Mouse (Mus musculus): ENCODE results near the gene Mink1.

Gene Mink1

DNA sequence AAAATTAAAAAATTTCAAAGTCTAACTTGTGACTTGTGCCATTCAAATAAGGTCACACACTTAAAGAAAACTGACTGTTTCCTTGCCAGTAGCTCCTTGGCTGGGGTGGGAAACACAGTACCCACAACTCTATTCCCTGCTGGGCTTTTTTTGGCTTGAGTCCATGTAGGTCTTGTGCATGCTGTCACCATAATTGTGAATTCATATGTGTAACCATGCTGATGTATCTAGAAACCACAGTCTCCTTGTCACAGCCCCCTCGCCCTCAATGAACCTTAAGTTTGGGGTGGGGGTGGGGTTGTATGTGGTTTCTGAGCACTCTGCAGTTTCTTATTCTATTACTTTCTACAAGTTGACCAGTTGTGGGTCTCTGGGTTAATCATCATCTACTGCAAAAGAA lies 29.1 kb downstream of the Mink1 start:
- no peak for DNase-seq (ENCODE audit: low spot score in 2 of 2)

DNA sequence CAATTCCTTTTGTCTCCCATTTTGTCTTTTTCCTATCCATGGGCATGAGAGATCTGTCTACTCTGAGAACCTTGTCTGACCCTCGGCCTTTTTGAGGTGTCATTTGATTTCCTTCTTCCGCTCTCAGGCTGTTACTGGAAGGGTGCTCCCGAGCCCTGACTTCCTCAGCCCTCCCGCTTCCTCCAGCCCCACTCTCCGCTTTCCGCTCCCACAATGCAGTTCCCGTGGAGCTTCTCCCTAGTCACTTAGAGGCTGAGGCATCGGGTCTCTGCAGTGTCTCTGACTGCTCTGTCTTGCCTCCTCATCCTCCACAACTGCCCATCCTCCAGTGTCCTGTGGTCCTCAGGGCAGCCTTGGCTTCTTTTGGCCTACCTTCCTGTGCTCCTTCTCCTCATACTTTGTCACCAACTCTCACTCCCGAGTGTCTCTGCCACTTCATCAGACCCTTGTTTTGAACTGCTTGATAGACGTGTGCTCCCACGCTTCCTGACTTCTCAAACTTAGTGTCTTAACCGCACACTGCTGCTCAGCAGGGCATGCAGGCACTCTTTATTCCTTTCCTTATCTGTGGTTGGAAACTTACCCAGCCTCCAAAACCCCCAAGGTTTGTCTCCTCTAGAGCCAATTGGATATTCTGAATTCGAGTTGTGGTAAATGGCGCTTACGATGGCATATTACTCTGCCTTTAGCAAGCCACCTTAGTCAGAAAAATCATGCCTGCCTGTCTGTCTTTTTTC lies 31.7 kb downstream of the Mink1 start:
- DNase-seq (ENCODE audit: low spot score in 2 of 2), result no peak

DNA sequence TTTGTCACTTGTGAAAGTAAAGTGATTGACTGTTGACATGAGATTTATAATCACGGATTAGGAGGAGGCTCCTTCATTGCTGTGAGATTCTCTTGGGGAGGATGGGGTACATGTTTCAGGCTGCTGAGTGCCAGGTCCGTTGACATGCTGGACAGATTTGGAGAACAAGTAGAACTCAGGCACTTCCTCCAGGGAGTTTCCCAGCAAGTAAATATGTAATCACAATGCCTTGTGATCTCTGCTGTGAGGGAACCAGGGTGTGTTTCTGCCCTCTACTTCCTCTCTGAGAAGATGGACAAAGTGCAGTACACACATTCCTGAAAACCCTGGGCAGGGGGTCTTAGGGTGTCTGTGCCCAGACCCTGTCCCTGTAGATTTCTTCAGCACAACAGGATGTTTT lies 33.0 kb downstream of the Mink1 start:
- DNase-seq (ENCODE audit: low spot score in 2 of 2), result no peak

DNA sequence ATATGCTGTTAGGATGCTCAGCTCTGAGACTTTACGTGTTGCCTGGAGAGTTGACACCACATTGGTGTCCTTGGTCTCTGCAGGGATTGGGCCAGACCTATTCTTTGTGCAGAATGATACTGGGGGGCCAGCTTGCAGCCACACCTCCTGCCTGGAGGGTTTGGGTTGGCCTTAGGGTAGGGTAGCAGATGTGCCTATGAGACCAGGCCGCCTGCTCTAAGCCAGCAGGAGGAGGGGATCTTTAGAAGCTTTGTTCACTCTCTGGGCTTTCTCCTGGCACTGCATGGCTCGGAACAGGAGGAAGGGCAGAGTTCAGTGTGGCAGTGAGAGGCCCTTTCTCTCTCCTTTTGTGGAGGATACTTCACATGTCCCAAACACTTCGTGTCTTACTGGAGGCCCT lies 33.4 kb downstream of the Mink1 start:
- no peak for DNase-seq (ENCODE audit: low spot score in 2 of 2)

DNA sequence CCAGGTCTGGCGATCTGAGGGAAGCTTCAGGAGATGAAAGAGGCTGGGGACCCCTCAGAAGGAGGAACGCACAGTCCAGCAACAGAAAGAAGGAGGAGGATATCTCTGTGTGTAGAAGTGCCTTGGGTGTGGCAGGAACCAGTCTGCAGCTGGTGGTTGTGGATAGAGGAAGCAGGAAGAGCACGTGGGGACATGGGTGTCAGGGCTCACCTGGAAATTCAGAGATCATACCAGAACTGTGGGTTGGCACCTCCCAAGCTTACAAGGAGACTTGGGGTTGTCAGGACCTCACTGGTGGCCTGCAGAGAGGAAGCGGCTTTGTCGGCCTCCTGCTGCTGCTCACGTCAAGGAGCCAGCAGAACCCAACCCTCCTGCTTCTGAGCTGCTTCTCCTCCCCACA lies 34.6 kb downstream of the Mink1 start:
- no peak for DNase-seq (ENCODE audit: low spot score in 2 of 2)

DNA sequence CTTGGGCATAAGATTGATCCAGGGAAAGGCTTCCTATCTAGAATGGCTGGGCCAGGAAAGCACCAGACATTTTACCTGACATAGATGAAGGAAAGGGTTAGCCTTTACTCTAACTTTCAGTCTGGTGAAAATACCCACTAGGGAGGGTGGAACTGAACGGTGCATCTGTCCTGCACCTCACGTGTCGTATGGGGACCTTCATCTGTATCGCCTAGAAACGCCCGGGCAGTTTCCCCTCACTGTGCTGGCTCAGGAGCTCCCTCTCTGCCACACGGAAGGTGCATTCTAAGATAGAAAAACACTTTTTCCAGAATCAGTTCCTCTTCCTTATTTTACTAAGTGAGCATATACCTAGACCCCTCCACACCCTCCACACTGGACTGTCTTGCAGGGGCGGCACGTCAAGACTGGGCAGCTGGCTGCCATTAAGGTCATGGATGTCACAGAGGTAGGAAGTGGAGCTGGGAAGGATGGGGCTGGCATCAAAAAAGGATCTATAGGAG lies 35.8 kb downstream of the Mink1 start:
- no peak for DNase-seq (ENCODE audit: low spot score in 2 of 2)

DNA sequence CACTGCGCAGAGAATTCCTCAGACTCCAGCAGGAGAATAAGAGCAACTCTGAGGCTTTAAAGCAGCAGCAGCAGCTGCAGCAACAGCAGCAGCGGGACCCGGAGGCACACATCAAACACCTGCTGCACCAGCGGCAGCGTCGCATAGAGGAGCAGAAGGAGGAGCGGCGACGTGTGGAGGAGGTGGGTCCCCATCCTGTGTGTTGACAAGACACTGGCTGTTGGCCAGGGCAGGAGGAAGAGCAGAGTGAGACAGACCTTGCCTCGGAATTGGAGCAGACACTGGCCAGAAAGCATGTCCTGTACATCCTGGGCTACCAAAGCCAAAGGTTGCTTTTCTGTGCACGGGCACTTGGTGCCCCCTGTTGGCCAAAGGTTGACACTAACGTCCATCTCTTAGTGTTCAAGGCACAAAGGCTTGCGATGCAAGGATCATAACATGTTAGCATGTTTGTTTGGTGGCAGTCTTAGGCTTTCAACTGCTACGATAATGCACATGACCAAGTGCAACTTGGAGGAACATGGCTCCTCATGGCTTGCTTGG lies 42.4 kb downstream of the Mink1 start:
- peak; percentile 43 to 84 for DNase-seq (ENCODE audit: low spot score in 2 of 2)

DNA sequence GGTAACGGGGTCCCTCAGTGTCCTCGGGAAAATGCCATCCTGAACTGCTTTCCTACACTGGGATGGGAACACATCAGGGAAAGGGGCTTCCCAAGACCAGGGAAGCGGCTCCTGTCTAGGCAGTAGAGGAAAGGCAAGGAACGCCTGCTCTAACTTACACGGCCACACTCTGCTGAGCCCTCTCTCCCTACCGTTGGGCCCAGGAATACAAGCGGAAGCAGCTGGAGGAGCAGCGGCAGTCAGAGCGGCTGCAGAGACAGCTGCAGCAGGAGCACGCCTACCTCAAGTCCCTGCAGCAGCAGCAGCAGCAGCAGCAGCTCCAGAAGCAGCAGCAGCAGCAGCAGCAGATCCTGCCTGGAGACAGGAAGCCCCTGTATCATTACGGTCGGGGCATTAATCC lies 44.0 kb downstream of the Mink1 start:
- DNase-seq (ENCODE audit: low spot score in 2 of 2), result no peak

DNA sequence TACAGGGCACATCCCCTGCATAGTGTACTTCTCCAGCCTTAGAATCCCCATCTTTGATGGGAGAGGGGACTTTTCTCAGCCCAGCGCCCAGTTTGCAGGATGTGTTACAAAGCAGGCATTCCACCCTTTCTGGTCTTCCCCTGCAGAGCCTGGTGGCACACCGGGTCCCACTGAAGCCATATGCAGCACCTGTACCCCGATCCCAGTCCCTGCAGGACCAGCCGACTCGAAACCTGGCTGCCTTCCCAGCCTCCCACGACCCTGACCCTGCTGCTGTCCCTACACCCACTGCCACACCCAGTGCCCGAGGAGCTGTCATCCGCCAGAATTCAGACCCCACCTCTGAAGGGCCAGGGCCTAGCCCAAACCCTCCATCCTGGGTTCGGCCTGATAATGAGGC lies 44.9 kb downstream of the Mink1 start:
- no peak for DNase-seq (ENCODE audit: low spot score in 2 of 2)

DNA sequence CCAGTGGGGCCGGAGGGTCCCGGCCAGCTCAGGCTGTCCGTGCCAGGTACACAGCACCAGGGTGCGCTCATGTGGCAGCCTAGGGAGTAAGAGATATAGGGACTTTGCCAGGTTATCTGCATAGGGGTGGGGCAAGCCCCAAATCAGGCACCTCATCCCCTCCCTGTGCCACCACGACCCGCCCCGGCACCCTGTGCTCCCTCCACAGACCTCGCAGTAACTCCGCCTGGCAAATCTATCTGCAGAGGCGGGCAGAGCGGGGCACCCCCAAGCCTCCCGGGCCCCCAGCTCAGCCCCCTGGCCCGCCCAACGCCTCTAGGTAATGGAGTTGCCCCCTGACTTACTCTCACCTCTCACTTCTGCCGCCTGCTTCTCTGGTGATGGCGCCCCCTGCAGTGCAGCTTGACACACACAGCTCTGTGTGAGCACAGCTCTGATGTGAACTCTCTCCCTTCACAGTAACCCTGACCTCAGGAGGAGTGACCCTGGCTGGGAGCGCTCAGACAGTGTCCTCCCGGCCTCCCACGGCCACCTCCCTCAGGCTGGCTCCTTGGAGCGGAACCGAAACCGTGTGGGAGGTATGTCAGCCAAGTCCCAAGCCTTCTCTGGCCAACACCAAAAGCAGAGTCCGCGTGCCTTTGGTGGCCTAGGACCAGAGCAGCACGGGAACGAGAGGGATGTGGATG lies 45.8 kb downstream of the Mink1 start:
- DNase-seq (ENCODE audit: low spot score in 2 of 2), result no peak

DNA sequence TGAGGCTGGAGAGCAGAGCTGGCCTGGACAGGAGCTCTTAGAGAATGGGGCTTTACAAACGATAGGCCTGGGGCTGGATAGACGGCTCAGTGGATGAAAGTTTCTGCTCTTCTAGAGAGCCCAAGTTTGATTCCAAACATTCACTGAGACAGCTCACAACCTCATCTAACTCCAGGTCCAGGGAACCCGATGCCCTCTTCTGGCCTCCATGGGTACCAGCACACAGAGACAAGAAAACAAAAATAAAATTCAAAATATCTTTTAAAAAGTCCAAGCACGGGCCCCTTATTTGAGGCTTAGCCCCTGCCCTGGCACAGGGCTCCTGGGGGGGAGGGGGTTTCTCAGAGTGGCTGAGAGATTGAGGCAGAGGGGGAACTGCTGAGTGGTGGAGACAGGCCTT lies 48.1 kb downstream of the Mink1 start:
- no peak for DNase-seq (ENCODE audit: low spot score in 2 of 2)

DNA sequence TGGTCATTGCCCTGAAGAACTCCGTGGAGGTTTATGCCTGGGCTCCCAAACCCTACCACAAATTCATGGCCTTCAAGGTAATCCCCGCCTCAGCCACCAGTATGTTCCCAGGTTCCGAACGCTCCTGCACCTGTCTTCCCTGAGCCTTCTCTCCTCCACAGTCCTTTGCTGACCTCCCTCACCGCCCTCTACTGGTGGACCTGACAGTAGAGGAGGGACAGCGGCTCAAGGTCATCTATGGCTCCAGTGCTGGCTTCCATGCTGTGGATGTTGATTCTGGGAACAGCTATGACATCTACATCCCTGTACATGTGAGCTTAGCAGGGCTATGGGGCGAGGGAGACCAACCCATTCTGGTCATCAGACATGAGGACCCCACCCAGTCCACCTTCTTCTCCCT lies 49.8 kb downstream of the Mink1 start:
- no peak for DNase-seq (ENCODE audit: low spot score in 2 of 2)

DNA sequence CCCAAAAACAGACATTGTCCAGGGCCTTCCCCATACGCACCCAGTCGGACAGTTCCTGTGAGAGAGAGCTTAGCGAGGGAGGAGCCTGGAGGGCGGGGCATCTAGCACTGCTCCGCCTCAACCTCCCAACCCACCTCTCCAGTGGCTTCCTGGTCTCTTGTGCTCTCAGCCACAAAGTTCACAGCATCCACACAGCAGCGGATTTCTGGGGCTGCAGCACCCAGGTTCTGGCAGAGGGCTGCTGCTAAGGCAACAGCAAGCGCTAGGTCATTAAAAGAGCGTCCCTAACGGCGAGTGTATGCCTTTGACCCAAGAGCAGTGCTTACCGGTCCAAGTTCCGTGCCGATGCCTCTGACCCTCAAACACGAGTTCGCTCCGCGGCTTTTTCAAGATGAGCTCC lies 52.4 kb downstream of the Mink1 start:
- peak in 1 of 2 experiments; percentile 32 for DNase-seq (ENCODE audit: low spot score in 2 of 2)

DNA sequence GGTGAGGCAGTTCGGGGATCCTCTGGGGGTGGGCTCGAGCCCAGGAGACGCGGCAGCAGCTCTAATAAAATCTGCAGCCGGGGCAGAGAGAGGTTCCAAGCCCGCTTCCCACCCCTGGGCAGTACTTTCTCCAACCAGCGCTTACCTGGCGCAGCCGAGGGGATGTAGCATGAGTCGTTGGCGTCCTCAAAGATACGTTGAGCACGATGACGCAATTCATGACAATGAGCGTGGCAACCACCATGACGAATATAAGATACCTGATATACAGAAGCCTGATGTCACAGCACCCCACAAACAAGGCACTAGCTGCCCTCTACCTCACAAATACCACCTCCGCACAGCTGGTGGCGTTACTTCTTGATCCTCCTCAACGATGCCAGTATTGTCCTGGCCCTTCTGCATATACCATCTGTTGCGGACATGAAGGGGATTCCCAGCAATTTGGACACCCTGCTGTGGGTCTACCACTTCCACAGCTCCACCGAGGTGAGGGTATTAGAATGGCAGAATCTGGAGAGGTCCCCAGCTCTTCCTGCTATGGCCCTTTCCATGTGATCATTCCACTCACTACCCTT lies 52.9 kb downstream of the Mink1 start, which contains the start of gene 4930544D05Rik:
TSS of gene 4930544D05Rik (plus strand) at position 333 of the 578 bp plus-strand sequence.
- no peak for DNase-seq (ENCODE audit: low spot score in 2 of 2)

DNA sequence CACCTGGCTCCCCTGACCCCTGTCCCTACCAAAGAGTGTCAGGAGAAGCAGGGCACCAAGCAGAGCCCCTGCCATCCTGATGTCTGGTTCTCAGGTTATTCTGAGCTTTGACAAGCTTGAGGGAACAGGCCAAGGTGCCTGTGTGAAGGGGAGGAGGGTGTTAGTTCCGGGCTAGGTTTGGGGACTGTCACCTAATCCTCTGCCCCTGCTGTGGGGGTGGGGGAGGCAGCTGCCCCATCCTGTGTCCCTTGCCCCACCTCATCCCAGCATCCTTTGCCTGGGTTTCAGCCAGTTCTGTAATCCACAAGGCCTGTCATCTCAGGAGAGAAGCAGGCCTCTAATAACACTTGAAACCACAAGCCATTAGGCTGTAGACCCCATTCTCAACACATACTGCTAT lies 56.4 kb downstream of the Mink1 start, which contains the start of gene Chrne:
TSS of gene Chrne (minus strand) at position 116 of the 400 bp plus-strand sequence.
- no peak for DNase-seq (ENCODE audit: low spot score in 2 of 2)

DNA sequence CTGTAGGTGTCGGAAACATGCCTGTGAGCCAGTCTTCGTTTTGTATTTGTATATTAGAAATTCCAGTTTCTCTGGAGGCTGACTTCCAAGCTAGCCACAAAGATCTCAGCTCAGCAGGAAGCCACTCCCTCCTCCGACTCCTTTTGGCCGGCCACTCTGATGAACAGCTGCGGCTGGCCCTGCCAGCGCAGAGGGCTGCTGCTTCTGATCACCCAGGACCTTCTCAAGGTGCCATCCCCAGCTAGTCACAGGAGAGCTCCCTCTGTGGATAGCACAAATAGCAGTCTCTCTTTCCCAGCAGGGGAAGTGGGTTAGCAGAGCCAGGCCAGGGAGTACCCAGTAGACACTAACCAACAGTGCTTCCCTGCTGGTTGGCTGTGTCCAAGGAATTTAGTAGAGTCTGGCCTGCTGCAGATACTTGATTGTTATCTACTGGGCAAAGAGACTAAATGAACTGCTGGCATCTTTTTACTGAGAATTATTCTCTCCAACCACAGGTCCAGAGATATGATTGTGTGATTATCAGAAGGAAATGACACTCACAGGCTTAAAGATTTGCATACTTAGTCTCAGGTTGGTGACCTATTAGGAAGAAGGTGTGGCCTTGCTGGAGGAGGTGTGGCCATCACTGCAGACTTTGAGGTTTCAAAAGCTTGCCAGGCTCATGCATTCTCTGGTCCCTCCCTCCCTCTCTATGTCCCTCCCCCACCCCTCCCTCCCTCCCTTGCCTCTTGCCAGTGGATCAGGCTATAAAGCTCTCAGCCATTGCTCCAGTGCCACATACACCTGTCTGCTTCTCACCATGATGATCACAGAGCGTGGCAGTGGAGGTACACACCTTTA lies 59.5 kb downstream of the Mink1 start:
- no peak for DNase-seq (ENCODE audit: low spot score in 2 of 2)

DNA sequence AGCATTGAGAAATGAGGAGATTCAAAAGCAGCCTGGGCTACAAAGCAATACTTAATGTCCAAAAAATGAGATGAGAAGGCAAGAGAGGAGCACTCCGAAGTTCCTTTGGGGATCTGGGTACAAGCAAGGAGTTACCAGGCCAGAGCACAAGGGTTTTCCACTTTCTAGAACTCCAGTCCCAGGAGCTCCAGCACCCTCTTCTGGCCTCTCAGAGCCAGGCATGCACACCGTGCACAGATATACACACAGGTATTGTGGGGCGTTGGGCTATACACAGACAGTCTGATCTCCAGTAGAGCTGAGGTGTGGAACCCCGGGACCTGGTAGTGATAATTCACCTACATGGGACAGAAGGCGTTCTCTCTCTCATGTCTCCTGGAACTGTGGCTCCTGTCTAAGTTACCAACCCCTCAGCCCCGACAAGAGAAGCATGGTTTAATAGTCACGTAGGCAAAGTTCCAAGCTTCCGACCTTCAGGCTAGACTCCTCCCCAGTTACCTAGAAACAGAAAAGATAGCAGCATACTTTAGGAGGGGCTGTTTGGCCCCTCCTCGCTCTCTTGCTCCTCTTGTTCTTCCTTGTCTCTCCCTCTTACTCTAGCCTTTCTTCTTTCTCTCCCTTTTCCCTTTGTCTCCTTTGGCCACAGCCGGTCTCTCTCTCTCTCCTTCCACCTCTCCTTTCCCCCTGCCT lies 60.5 kb downstream of the Mink1 start:
- DNase-seq (ENCODE audit: low spot score in 2 of 2), result no peak

DNA sequence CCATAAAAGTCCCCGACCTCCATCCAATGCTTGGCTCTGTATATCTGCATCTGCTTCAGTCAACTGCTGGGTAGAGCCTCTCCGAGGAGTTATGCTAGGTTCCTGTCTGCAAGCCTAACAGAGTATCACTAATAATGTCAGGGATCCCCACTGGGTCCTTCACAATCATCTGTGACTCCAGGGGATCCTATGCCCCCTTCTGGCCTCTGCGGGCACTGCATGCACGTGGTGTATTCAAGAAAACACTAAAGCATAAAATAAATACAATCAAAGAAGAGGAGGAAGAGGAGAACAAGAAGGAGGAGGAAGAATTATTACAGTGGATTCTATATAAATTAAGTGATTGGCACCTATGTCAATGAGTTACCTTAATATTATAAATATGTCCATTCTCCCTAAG lies 62.8 kb downstream of the Mink1 start:
- no peak for DNase-seq (ENCODE audit: low spot score in 2 of 2)

DNA sequence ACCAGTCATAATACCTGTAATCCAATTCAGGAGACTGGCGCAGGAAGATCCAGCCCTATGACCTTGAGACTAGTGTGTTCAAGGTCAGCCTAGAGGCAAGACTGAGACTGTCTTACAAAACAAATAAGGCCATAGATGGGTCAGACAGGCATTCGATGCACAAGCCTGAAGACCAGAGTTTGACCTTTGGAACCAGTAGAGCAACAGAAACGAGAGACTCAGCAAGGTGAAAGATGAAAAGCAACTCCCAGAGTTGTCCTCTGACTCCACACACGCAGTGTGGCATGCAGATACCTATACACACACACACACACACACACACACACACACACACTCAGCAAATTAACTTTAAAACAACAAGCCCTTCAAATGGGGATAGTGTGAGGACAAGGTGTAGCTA lies 64.2 kb downstream of the Mink1 start:
- DNase-seq (ENCODE audit: low spot score in 2 of 2), result no peak

DNA sequence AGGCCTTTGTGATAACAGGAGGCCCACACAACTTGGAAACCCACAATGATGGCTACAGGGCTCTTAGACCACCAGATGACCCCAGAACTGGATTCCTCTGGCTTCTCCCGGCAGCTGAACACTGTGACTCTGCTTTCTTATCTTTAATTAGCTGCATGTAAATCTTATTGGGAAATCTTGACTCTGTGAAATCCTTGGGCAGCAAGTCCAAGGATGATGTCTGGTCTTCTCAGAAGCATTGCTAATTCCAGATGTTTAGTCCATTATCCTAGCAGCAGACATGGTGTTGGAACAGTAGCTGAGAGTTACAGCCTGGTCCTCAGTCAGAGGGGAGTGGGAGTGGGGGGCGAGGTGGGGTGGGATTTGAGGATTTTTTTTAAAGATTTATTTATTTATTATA lies 65.8 kb downstream of the Mink1 start:
- no peak for DNase-seq (ENCODE audit: low spot score in 2 of 2)

DNA sequence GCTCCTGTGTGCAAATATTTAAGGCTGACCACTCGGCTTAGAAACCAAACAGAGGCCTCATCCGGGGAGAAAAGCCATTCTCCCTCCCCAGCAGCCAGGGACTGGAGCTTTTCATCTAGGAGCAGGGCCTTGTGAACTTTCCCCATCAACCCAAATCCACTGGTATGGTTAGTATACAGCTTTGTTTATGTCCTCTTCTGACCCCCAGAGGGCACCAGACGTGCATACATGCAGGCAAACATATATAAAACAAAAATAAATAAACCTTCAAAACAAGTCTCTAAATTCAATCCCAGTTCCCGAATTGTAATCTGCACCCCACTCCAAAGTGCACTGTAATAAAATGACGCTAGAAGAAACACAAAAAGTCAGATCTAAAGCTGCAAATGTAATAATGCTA lies 66.9 kb downstream of the Mink1 start:
- DNase-seq (ENCODE audit: low spot score in 2 of 2), result no peak

Data from left cerebral cortex, adult 9 months (tissue).